Mouse (Mus musculus) megakaryocyte, adult 5-6 weeks (primary cell): ENCODE data around the gene Olfr669. TPM values are rescaled to one million over a fixed set of nuclear protein-coding genes. Genes with fewer than 3 reads are reported as not detected.
"Not testable (repeated sequence)": the region's sequence is repeated elsewhere in the genome, so short reads cannot be mapped to it uniquely, and the experiment has no call there.

ENCODE experiments used
- ATAC-seq: 2 replicates; pipeline ENCODE4 v1.8.0; 2016; ENCODE audit warnings: mild to moderate bottlenecking, inconsistent platforms; ENCODE audit not compliant: poor library complexity, severe bottlenecking
- total RNA-seq, 2 experiments: library from RNA; stranded (forward) in 1 of 2; stranded (reverse) in 1 of 2; fragments of 153-499, 151-499 nt in 1 of 2; fragments of 221-1000, 200-1000 nt in 1 of 2; gene quantifications; 2 replicates each; pipeline versions ENCODE4 v1.2.3 to v1.2.4; 2015 to 2017

Gene Olfr669
- total RNA-seq (2015) (not detected in 2 replicates), total RNA-seq (2017) (not detected in 2 replicates)

DNA sequence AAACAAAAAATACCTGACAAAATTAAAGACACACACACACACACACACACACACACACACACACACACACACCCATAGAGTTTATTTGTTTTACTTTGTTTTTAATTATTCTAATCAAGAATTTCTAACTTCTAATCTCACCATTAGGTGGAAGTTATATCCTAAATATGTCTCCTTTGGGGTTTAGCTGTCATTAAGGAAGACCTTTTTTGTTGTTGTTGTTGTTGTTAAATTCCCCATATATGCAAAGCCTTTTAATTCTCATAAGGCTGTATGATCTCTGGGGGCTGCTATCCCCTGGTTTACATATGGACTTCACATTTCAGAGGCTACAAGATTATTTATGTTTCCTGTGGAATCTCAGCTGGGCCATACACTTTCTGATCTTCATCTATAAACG lies at the start of gene Olfr669:
Olfr669 (plus strand) TSS at position 301 of the 400 bp plus-strand sequence.
- no peak for ATAC-seq

DNA sequence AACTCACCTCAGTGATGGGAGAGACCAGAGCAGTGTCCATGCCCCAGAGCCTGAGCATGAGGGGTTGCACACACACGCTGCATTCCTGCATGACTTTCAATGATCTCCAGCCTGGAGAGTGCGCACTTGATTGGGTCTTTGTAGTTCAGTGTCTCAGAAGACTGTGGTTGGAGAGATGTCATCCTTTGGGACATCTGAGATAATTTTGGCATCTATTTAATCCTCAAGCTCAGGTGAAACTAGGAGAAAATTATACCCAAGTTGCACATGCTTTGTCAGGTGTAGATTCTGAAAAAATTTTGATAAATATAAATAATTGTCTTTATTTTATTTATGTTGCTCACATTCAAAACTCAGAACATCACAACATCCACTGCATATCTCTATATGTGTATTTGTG lies 38.2 kb upstream of the Olfr669 start, which contains the start of gene Olfr666:
Olfr666 (minus strand) TSS at position 101 of the 400 bp plus-strand sequence.
- ATAC-seq, result no peak

DNA sequence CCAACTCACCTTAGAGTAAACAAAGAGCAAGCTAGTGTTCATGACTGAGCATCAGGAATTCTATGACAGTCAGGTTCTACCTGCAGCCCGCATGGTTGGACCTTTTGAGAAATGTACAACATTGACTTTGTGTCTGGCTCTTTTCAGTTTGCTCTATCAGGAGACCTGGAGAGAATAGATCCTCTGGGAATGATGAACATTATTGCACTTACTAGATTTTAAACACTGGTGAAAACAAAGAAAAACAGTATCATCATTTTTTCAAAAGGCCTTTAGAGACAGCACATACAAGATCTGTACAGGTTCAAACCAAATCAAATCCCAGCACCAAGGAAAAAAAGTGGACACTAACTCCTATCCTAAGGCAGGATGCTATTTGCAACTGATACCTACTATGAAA lies 12.7 kb upstream of the Olfr669 start, which contains the start of gene Olfr667:
Olfr667 (minus strand) TSS at position 101 of the 400 bp plus-strand sequence.
- ATAC-seq, result no peak

DNA sequence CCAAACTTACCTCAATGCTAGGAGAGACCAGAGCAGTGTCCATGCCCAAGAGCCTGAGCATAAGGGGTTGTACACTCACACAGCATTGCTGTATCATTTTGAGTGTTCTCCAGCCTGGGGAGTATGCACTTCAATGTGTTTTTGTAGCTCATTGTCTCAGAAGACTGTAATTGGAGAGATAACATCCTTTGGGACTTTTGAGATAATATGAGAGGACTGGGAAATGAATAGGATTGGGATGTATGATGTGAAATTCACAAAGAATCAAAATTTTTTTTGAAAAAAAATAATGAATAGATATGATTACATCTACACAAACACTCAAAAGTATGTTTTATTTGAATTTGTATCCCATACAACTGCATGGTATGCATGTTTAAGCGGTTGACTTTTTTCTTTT lies 6.1 kb upstream of the Olfr669 start, which contains the start of gene Olfr668:
Olfr668 (minus strand) TSS at position 101 of the 400 bp plus-strand sequence.
- no peak for ATAC-seq

DNA sequence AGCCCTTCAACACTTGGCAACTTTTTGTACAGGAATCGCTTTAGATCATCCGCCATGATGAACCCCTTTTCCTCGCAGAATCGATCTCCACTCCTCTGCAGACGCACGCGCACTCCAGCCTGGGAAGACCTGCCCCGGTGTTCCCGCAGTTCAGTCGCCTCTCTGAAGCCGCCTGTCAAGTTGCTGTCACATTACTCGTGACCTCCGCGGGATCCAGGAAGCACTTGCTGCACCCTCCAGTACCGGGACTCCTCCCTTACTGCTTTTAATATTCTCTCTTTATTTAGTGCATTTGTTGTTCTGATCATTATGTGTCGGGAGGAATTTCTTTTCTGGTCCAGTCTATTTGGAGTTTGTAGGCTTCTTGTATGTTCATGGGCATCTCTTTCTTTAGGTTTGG lies 16.2 kb downstream of the Olfr669 start:
- peak; percentile 88 for ATAC-seq

DNA sequence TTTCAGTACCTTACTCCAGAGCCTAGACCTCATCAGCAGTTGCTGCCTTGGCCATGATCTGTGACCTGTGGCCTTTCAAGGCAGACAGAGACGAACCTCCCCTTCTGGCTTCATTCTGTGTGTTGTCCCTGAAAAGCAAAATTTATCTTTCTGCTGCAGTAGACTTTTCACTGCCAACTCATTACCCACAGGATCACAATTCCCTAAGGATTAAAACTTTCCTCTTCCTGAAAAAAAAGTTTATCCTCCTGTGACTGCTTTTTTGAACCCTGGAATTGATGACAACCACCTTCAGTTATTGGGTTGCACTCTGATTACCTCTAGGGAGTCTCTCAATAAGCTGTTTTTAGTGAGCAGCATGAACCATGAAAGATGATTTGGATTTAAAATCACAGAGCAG lies 28.5 kb downstream of the Olfr669 start, which contains the start of gene Olfr670:
Olfr670 (minus strand) TSS at position 101 of the 400 bp plus-strand sequence.
- ATAC-seq, result no peak

DNA sequence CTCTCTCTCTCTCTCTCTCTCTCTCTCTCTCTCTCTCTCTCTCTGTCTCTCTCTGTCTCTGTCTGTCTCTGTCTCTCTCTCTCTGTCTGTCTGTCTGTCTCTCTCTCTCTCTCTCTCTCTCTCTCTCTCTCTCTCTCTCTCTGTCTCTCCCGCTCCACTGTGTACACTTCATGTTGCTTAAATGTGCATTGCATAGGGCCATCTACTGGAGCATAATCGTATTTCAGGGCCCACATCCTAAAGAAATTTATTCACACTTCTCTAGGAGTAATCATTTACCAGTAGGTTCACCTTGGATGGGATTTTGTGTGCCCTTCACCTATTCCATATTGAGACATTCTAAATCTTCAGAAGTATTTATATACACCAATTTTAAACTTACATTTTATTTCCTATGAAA lies 38.5 kb downstream of the Olfr669 start:
- ATAC-seq, result not testable (repeated sequence)

DNA sequence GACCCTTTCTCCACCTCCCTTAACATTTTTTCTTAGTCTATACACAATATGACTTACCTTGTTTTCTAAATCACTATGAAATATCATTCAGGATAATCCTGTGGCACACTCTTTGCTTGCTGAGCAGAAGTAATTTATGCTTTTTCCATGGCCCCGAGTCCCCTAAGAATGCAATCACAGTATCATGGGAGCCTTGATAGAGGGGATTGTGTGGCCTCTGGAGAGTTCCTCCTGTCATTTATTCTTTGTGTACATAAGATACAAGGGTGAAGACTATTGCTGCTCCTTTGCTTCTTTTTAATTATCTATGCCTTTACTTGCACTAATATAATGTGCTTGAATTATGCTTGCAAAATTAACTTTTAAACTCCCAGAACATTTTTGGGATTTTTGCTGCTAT lies 45.0 kb downstream of the Olfr669 start, which contains the start of gene Olfr671:
Olfr671 (minus strand) TSS at position 101 of the 400 bp plus-strand sequence.
- ATAC-seq, result no peak

Other genes with a start within 250 kb of the Olfr669 start
- gene Olfr661, start 247.7 kb upstream of the Olfr669 start, total RNA-seq (2015), result not detected in 2 replicates
- not detected in 2 replicates for gene Olfr661, start 247.7 kb upstream of the Olfr669 start, total RNA-seq (2017)
- not detected in 2 replicates for gene Usp17le, start 156.8 kb upstream of the Olfr669 start, total RNA-seq (2015)
- not detected in 2 replicates for gene Usp17le, start 156.8 kb upstream of the Olfr669 start, total RNA-seq (2017)
- gene Usp17lb, start 91.6 kb upstream of the Olfr669 start, total RNA-seq (2015), result not detected in 2 replicates
- gene Usp17lb, start 91.6 kb upstream of the Olfr669 start, total RNA-seq (2017), result not detected in 2 replicates
- not detected in 2 replicates for gene Usp17la, start 77.2 kb upstream of the Olfr669 start, total RNA-seq (2015)
- not detected in 2 replicates for gene Usp17la, start 77.2 kb upstream of the Olfr669 start, total RNA-seq (2017)
- gene Olfr665, start 56.2 kb upstream of the Olfr669 start, total RNA-seq (2015), result not detected in 2 replicates
- not detected in 2 replicates for gene Olfr665, start 56.2 kb upstream of the Olfr669 start, total RNA-seq (2017)
- not detected in 2 replicates for gene Olfr666, start 38.3 kb upstream of the Olfr669 start, total RNA-seq (2015)
- gene Olfr666, start 38.3 kb upstream of the Olfr669 start, total RNA-seq (2017), result not detected in 2 replicates
- not detected in 2 replicates for gene Olfr667, start 12.8 kb upstream of the Olfr669 start, total RNA-seq (2015)
- not detected in 2 replicates for gene Olfr667, start 12.8 kb upstream of the Olfr669 start, total RNA-seq (2017)
- not detected in 2 replicates for gene Olfr668, start 6.2 kb upstream of the Olfr669 start, total RNA-seq (2015)
- gene Olfr668, start 6.2 kb upstream of the Olfr669 start, total RNA-seq (2017), result not detected in 2 replicates
- not detected in 2 replicates for gene Olfr670, start 28.4 kb downstream of the Olfr669 start, total RNA-seq (2015)
- not detected in 2 replicates for gene Olfr670, start 28.4 kb downstream of the Olfr669 start, total RNA-seq (2017)
- gene Olfr671, start 44.9 kb downstream of the Olfr669 start, total RNA-seq (2015), result not detected in 2 replicates
- gene Olfr671, start 44.9 kb downstream of the Olfr669 start, total RNA-seq (2017), result not detected in 2 replicates
- gene Olfr672, start 67.8 kb downstream of the Olfr669 start, total RNA-seq (2015), result not detected in 2 replicates
- not detected in 2 replicates for gene Olfr672, start 67.8 kb downstream of the Olfr669 start, total RNA-seq (2017)
- not detected in 2 replicates for gene Olfr675, start 94.2 kb downstream of the Olfr669 start, total RNA-seq (2015)
- not detected in 2 replicates for gene Olfr675, start 94.2 kb downstream of the Olfr669 start, total RNA-seq (2017)
- not detected in 2 replicates for gene Olfr676, start 98.5 kb downstream of the Olfr669 start, total RNA-seq (2015)
- not detected in 2 replicates for gene Olfr676, start 98.5 kb downstream of the Olfr669 start, total RNA-seq (2017)
- gene Olfr677, start 117.1 kb downstream of the Olfr669 start, total RNA-seq (2015), result not detected in 2 replicates
- not detected in 2 replicates for gene Olfr677, start 117.1 kb downstream of the Olfr669 start, total RNA-seq (2017)
- gene Olfr678, start 130.2 kb downstream of the Olfr669 start, total RNA-seq (2015), result not detected in 2 replicates
- gene Olfr678, start 130.2 kb downstream of the Olfr669 start, total RNA-seq (2017), result not detected in 2 replicates
- not detected in 2 replicates for gene Olfr679, start 147.0 kb downstream of the Olfr669 start, total RNA-seq (2015)
- gene Olfr679, start 147.0 kb downstream of the Olfr669 start, total RNA-seq (2017), result not detected in 2 replicates
- gene Olfr680-ps1, start 158.6 kb downstream of the Olfr669 start, total RNA-seq (2015), result not detected in 2 replicates
- not detected in 2 replicates for gene Olfr680-ps1, start 158.6 kb downstream of the Olfr669 start, total RNA-seq (2017)
- gene Olfr681, start 182.6 kb downstream of the Olfr669 start, total RNA-seq (2015), result not detected in 2 replicates
- gene Olfr681, start 182.6 kb downstream of the Olfr669 start, total RNA-seq (2017), result not detected in 2 replicates
- gene Olfr683, start 212.8 kb downstream of the Olfr669 start, total RNA-seq (2015), result not detected in 2 replicates
- not detected in 2 replicates for gene Olfr683, start 212.8 kb downstream of the Olfr669 start, total RNA-seq (2017)
- gene Olfr684, start 229.4 kb downstream of the Olfr669 start, total RNA-seq (2015), result not detected in 2 replicates
- not detected in 2 replicates for gene Olfr684, start 229.4 kb downstream of the Olfr669 start, total RNA-seq (2017)